Mouse (Mus musculus) thymus, adult 2 months (tissue): ENCODE measurements around the gene Atp8a2. TPM values are rescaled to one million over a fixed set of nuclear protein-coding genes. Genes with fewer than 3 reads are reported as not detected.

Source experiments
- DNase-seq: peaks from one replicate; pipeline ENCODE4 v3.0.0; 2021
- H3K27ac ChIP-seq: fragments of 200-500 bp; 2 replicates; pipeline ENCODE4 v1.5.1; 2012; ENCODE audit warnings: low read length, control low read depth; ENCODE audit not compliant: control insufficient read depth, insufficient read depth
- H3K27me3 ChIP-seq: fragments of 200-500 bp; 2 replicates; pipeline ENCODE4 v1.6.1; 2012; ENCODE audit warnings: mild to moderate bottlenecking, low read length, moderate library complexity, mixed read lengths; ENCODE audit not compliant: control insufficient read depth, insufficient read depth
- H3K36me3 ChIP-seq: fragments of 200-500 bp; 2 replicates; pipeline ENCODE4 v1.6.1; 2012; ENCODE audit warnings: mild to moderate bottlenecking, low read length, moderate library complexity; ENCODE audit not compliant: control insufficient read depth, insufficient read depth
- H3K4me1 ChIP-seq: fragments of 200-500 bp; replicated peaks from 2 replicates; pipeline ENCODE4 v1.6.1; 2012; ENCODE audit warnings: low read length; ENCODE audit not compliant: control insufficient read depth, insufficient read depth
- H3K4me3 ChIP-seq: fragments of 200-500 bp; 2 replicates; pipeline ENCODE4 v1.5.1; 2012; ENCODE audit warnings: mild to moderate bottlenecking, low read length, control low read depth, moderate library complexity; ENCODE audit not compliant: control insufficient read depth, insufficient read depth
- CTCF ChIP-seq: fragments of 200-500 bp; IDR thresholded peaks from 2 replicates; pipeline ENCODE4 v1.5.1; 2012; ENCODE audit warnings: mild to moderate bottlenecking, control low read depth, low read length, moderate library complexity, borderline replicate concordance; ENCODE audit not compliant: control insufficient read depth, poor library complexity, insufficient read depth; ENCODE audit errors: extremely low read depth
- POLR2A ChIP-seq: fragments of 200-500 bp; IDR thresholded peaks from 2 replicates; pipeline ENCODE4 v1.6.1; 2012; ENCODE audit warnings: mild to moderate bottlenecking, low read length, control low read depth, moderate library complexity; ENCODE audit not compliant: control insufficient read depth, poor library complexity, insufficient read depth; ENCODE audit errors: extremely low read depth
- WGBS: fragments of 180-500 bp; shearing (Covaris S2); methylation state at CpG from one replicate; pipeline ENCODE4 v1.1.7; 2018; 5-methylcytosine and 5-hydroxymethylcytosine counted together
- polyA plus RNA-seq: library from polyadenylated mRNA; depleted of rRNA; stranded (reverse); fragments of >200 nt; gene quantifications from 2 replicates; pipeline ENCODE4 v1.2.3, GENCODE M21; 2012

Atp8a2 gene
- polyA plus RNA-seq, 1 experiment: 0.38 TPM

GRCm38 (mm10) chr14:59672893-59673515 lies 524.0 kb downstream of the Atp8a2 start:
- 94% methylated on average over 6 of the region's 6 CpGs for WGBS
- no peaks in the 10 kb centered on the region for H3K4me1 ChIP-seq
- TF ChIP-seq CTCF: no peak
- no peak for TF ChIP-seq POLR2A
- no peak overlapping the region for H3K4me3 ChIP-seq
- H3K27ac ChIP-seq: no peak overlapping the region
- H3K36me3 ChIP-seq: no peaks in the 10 kb centered on the region
- H3K27me3 ChIP-seq: no peaks in the 10 kb centered on the region
- DNase-seq: no peak

GRCm38 (mm10) chr14:59657098-59657497 lies 539.9 kb downstream of the Atp8a2 start:
- Histone ChIP-seq H3K4me3 (no peak overlapping the region), H3K36me3 (no peaks in the 10 kb centered on the region), H3K4me1 (no peaks in the 10 kb centered on the region), H3K27me3 (no peaks in the 10 kb centered on the region), H3K27ac (no peak overlapping the region)
- TF ChIP-seq POLR2A (no peak), CTCF (no peak)
- 97% methylated on average over 1 of the region's 1 CpGs for WGBS
- DNase-seq: no peak

GRCm38 (mm10) chr14:59656591-59656990 lies 540.4 kb downstream of the Atp8a2 start:
- TF ChIP-seq POLR2A (no peak), CTCF (no peak)
- H3K4me1 ChIP-seq: no peaks in the 10 kb centered on the region
- no peak overlapping the region for H3K4me3 ChIP-seq
- no peaks in the 10 kb centered on the region for H3K36me3 ChIP-seq
- no peak for DNase-seq
- H3K27ac ChIP-seq: no peak overlapping the region
- whole genome bisulfite sequencing: 95% methylated on average over 6 of the region's 6 CpGs
- no peaks in the 10 kb centered on the region for H3K27me3 ChIP-seq

- no peak for DNase-seq
- no peaks in the 10 kb centered on the region for H3K36me3 ChIP-seq
- H3K4me1 ChIP-seq: peaks cover 14% of the 10 kb centered on the region
- TF ChIP-seq POLR2A (no peak), CTCF (no peak)
- no peak overlapping the region for H3K27ac ChIP-seq
- 90% methylated on average over 6 of the region's 6 CpGs for WGBS
- H3K27me3 ChIP-seq: no peaks in the 10 kb centered on the region
- H3K4me3 ChIP-seq: no peak overlapping the region
These were observed 547.6 kb downstream of the Atp8a2 start for GRCm38 (mm10) chr14:59649337-59649736.

GRCm38 (mm10) chr14:59648611-59649010 lies 548.4 kb downstream of the Atp8a2 start:
- Histone ChIP-seq H3K36me3 (no peaks in the 10 kb centered on the region), H3K4me3 (no peak overlapping the region), H3K4me1 (peaks cover 21% of the 10 kb centered on the region), H3K27me3 (no peaks in the 10 kb centered on the region), H3K27ac (no peak overlapping the region)
- DNase-seq: no peak
- 94% methylated on average over 10 of the region's 10 CpGs for WGBS
- TF ChIP-seq CTCF (no peak), POLR2A (no peak)

- Histone ChIP-seq H3K27me3 (no peaks in the 10 kb centered on the region), H3K4me3 (no peak overlapping the region), H3K4me1 (peaks cover 24% of the 10 kb centered on the region), H3K27ac (no peak overlapping the region), H3K36me3 (no peaks in the 10 kb centered on the region)
- TF ChIP-seq CTCF: no peak
- no peak for DNase-seq
- WGBS: 72% methylated on average over 16 of the region's 16 CpGs
These were observed 549.9 kb downstream of the Atp8a2 start for GRCm38 (mm10) chr14:59646826-59647697.

- Histone ChIP-seq H3K27ac (no peak overlapping the region), H3K27me3 (no peaks in the 10 kb centered on the region), H3K36me3 (no peaks in the 10 kb centered on the region), H3K4me1 (peaks cover 24% of the 10 kb centered on the region), H3K4me3 (no peak overlapping the region)
- DNase-seq: no peak
- no peak for TF ChIP-seq POLR2A
- TF ChIP-seq CTCF: no peak
- 61% methylated on average over 3 of the region's 3 CpGs for WGBS
These were observed 552.1 kb downstream of the Atp8a2 start for GRCm38 (mm10) chr14:59644896-59645295.
